Comparison of ENCODE assay signal across 8 mouse cellular contexts in the genomic region with DNA sequence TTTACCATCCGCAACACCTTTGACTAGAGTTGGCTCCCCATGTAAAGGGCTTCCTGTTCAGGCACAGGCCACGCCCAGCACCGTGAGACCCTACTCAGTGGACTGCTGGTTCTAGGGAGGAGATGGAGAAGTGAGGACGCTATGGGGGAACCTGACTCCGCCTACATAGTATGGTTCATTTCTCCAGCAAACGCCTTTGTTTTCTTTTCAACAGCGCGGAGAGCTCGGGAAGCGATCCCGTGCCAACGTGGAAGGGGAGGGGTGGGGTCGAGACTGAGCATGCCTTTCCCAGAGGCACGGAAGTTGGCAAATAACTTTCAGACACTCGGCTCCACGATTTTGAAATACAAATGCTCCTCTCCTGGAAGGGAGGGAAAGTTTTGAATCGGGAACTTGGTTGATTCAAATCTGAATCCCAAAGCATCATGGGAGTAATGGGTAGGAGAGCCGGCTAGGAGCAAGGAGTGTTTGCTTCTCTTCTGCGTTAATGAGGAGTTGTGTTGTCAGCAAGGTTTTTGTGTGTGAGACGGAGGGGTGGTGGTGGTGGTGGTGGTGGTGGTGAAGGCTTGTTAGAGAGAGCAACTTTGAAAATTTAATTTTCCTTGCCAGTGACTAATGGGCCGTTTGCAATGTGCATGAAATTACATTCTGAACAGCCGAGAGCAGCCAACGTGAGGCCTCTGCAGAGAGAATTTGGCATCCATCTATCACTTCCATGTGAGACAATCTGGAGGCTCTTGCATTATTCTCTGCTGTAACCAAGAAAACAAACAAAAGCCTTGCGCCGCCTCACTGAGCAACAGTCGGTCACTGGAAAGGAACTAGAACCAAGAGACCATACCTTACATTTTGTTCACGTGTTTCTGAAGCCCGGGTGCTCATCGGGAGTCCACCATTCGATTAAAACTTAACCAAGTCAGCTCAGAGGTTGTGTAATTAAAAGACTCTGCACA.
A peak's percentile ranks its signal among the peaks of the same experiment; 100 is the strongest.
DNase-seq lines count a peak whose midpoint lies in the region; ATAC-seq and TF ChIP-seq lines count a peak whose summit lies in the region.

No protein-coding gene starts in this region.

- no peak for TF ChIP-seq POLR2A in liver, adult 2 months (IDR thresholded peaks at IDR 0.05; ENCODE audit: extremely low read depth, insufficient read depth, low read length)
- no peak for TF ChIP-seq POLR2A in testis, adult 2 months (IDR thresholded peaks at IDR 0.05; ENCODE audit: control insufficient read depth, low read depth, low read length)

- no peaks in the 10 kb centered on the region for H3K27me3 ChIP-seq in forebrain, postnatal 0 days (ENCODE audit: insufficient read depth, low read length)
- no peaks in the 10 kb centered on the region for H3K27me3 ChIP-seq in hindbrain, embryonic 15.5 days
- no peaks in the 10 kb centered on the region for H3K27me3 ChIP-seq in liver, adult 2 months (ENCODE audit: control insufficient read depth, insufficient read depth, low read length)
- no peaks in the 10 kb centered on the region for H3K27me3 ChIP-seq in midbrain, embryonic 16.5 days (ENCODE audit: control insufficient read depth, insufficient read depth, low read depth, low read length)
- H3K27me3 ChIP-seq in testis, adult 2 months (ENCODE audit: control insufficient read depth, insufficient read depth, low read length): no peaks in the 10 kb centered on the region

- no peak for TF ChIP-seq CTCF in forebrain, postnatal 0 days (IDR thresholded peaks at IDR 0.05; ENCODE audit: low read depth)
- no peak for TF ChIP-seq CTCF in liver, adult 2 months (IDR thresholded peaks at IDR 0.05; ENCODE audit: low read depth, low read length)
- no peak for TF ChIP-seq CTCF in testis, adult 2 months (IDR thresholded peaks at IDR 0.05; ENCODE audit: control insufficient read depth, insufficient read depth, insufficient replicate concordance, low read depth, low read length)

- H3K9me3 ChIP-seq in forebrain, postnatal 0 days (ENCODE audit: low read length): no peaks in the 10 kb centered on the region
- H3K9me3 ChIP-seq in hindbrain, embryonic 15.5 days: no peaks in the 10 kb centered on the region
- no peaks in the 10 kb centered on the region for H3K9me3 ChIP-seq in midbrain, embryonic 16.5 days (replicated peaks; ENCODE audit: control insufficient read depth, low read length, poor library complexity, severe bottlenecking)

- H3K4me3 ChIP-seq in forebrain, postnatal 0 days (ENCODE audit: low read depth, low read length): peak overlapping the region; percentile 31
- peak overlapping the region; percentile 41 for H3K4me3 ChIP-seq in hindbrain, embryonic 15.5 days
- peak overlapping the region; percentile 80 for H3K4me3 ChIP-seq in liver, adult 2 months (ENCODE audit: insufficient read depth, low read depth, low read length)
- H3K4me3 ChIP-seq in midbrain, embryonic 16.5 days (ENCODE audit: low read depth, low read length): peak overlapping the region; percentile 35
- H3K4me3 ChIP-seq in testis, adult 2 months (ENCODE audit: control insufficient read depth, low read depth, low read length): peak overlapping the region; percentile 67

- peak overlapping the region; percentile 60 for H3K4me2 ChIP-seq in forebrain, postnatal 0 days (ENCODE audit: low read depth)
- peak overlapping the region; percentile 75 for H3K4me2 ChIP-seq in hindbrain, embryonic 15.5 days
- peak overlapping the region; percentile 59 for H3K4me2 ChIP-seq in midbrain, embryonic 16.5 days (ENCODE audit: low read length)

- no peaks in the 10 kb centered on the region for H3K79me2 ChIP-seq in liver, adult 2 months (ENCODE audit: control insufficient read depth, insufficient read depth, low read length)

- peak; percentile 76 for ATAC-seq in forebrain, postnatal 0 days
- peak; percentile 83 for ATAC-seq in hindbrain, embryonic 15.5 days (ENCODE audit: low FRiP score, low read depth)
- ATAC-seq in midbrain, embryonic 16.5 days: peak; percentile 80

- H3K36me3 ChIP-seq in forebrain, postnatal 0 days (ENCODE audit: insufficient read depth): no peaks in the 10 kb centered on the region
- H3K36me3 ChIP-seq in hindbrain, embryonic 15.5 days: no peaks in the 10 kb centered on the region
- no peaks in the 10 kb centered on the region for H3K36me3 ChIP-seq in liver, adult 2 months (ENCODE audit: control insufficient read depth, insufficient read depth, low read length)
- H3K36me3 ChIP-seq in midbrain, embryonic 16.5 days (ENCODE audit: control insufficient read depth, insufficient read depth, low read length): no peaks in the 10 kb centered on the region
- H3K36me3 ChIP-seq in testis, adult 2 months (ENCODE audit: control insufficient read depth, insufficient read depth, low read length): no peaks in the 10 kb centered on the region

- H3K4me1 ChIP-seq in forebrain, postnatal 0 days (ENCODE audit: insufficient read depth): peaks cover 10% of the 10 kb centered on the region; the same call in 1 of the 2 replicates
- H3K4me1 ChIP-seq in hindbrain, embryonic 15.5 days (replicated peaks): peaks cover 27% of the 10 kb centered on the region
- peaks cover 9% of the 10 kb centered on the region; the same call in 1 of the 2 replicates for H3K4me1 ChIP-seq in liver, adult 2 months (ENCODE audit: control insufficient read depth, insufficient read depth, low read length)
- H3K4me1 ChIP-seq in midbrain, embryonic 16.5 days (ENCODE audit: control insufficient read depth, insufficient read depth, low read length): peaks cover 4% of the 10 kb centered on the region
- no peaks in the 10 kb centered on the region; the same call in 1 of the 2 replicates for H3K4me1 ChIP-seq in testis, adult 2 months (ENCODE audit: control insufficient read depth, insufficient read depth, low read length)

- 12% methylated on average over 30 of the region's 30 CpGs for WGBS in forebrain, postnatal 0 days
- 6% methylated on average over 30 of the region's 30 CpGs for WGBS in hindbrain, embryonic 15.5 days
- WGBS in liver, adult 2 months: 8% methylated on average over 30 of the region's 30 CpGs
- 21% methylated on average over 30 of the region's 30 CpGs for WGBS in midbrain, embryonic 16.5 days

- peak; percentile 58 for DNase-seq in ES-CJ7 (ENCODE audit: low read depth, low spot score)
- DNase-seq in adrenal gland, postnatal 36 days: peak; percentile 56 to 64
- peak; percentile 66 for DNase-seq in forebrain, postnatal 0 days
- DNase-seq in liver, adult 2 months (ENCODE audit: extremely low read depth, low read depth, low spot score): peak; percentile 64
- no peak for DNase-seq in right cerebral cortex, adult 2 months (ENCODE audit: low spot score in 2 of 2)

- peak overlapping the region; percentile 66 for H3K27ac ChIP-seq in forebrain, postnatal 0 days (ENCODE audit: low read depth, low read length)
- H3K27ac ChIP-seq in hindbrain, embryonic 15.5 days (replicated peaks): peak overlapping the region; percentile 80
- H3K27ac ChIP-seq in liver, adult 2 months (replicated peaks; ENCODE audit: insufficient read depth, low read depth, low read length): peak overlapping the region; percentile 12
- H3K27ac ChIP-seq in midbrain, embryonic 16.5 days (ENCODE audit: low read length): 0 out of 2 replicates have a peak overlapping the region, but pooled peaks have one; percentile 4
- H3K27ac ChIP-seq in testis, adult 2 months (ENCODE audit: control insufficient read depth, insufficient read depth, low read depth, low read length): no peak overlapping the region

- H3K9ac ChIP-seq in forebrain, postnatal 0 days: peak overlapping the region; percentile 33; the same call in 1 of the 2 replicates
- peak overlapping the region; percentile 37 for H3K9ac ChIP-seq in hindbrain, embryonic 15.5 days
- H3K9ac ChIP-seq in liver, adult 2 months (ENCODE audit: low read depth, low read length): peak overlapping the region; percentile 36
- peak overlapping the region; percentile 33 for H3K9ac ChIP-seq in midbrain, embryonic 16.5 days (ENCODE audit: low read depth, low read length)

Comparison
In these comparisons a context has a peak if more than half of its experiments do, and no peak if none do; other contexts are left out.
1. DNase-seq: peak in ES-CJ7 (single experiment), adrenal gland, postnatal 36 days (2 of 2), forebrain, postnatal 0 days (single experiment) and liver, adult 2 months (single experiment); none in right cerebral cortex, adult 2 months (0 of 2).
2. Peak in every context shown above with its lines, with median percentiles within 50 percentile points of each other: ATAC-seq, H3K4me2 ChIP-seq, H3K4me3 ChIP-seq and H3K9ac ChIP-seq.